Comparison of ENCODE assay signal across 16 mouse cellular contexts in the genomic region with DNA sequence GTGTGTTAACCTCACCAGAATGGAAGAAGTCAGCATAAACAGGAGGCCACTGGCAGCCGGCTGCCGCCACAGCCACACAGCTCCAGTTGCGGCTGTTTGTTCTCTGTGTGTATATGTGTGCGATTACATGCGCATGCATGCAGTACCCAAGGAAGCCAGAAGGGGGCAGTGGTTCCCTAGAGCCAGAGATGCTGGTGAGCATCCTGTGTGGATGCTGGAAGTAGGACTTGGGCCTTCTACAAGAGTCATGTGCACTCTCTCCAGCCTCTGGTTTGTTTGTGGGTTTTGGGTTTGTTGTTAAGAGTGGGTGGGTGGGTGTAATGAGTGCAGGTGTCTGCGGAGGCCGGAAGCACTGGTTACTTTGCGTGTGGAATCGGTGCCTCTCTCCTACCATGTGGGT. TPM values are rescaled to one million over a fixed set of nuclear protein-coding genes. Genes with fewer than 3 reads are reported as not detected.
DNase-seq lines count a peak whose midpoint lies in the region; ATAC-seq and TF ChIP-seq lines count a peak whose summit lies in the region.
"Had no signal": no experiment of that assay in that cellular context is flagged by ENCODE, and none has a peak within 500 bp of the region (broad histone marks: within the 10 kb centered on the region; RNA-seq: fewer than 3 reads in every experiment).

No protein-coding gene starts in this region.

- no peak for ATAC-seq in liver, embryonic 12.5 days
- ATAC-seq in kidney, embryonic 16.5 days (ENCODE audit: low FRiP score, low TSS enrichment), result no peak

- no peak overlapping the region for H3K4me3 ChIP-seq in liver, adult 2 months (ENCODE audit: insufficient read depth, low read depth, low read length)
- no peak overlapping the region for H3K4me3 ChIP-seq in liver, embryonic 12.5 days
- H3K4me3 ChIP-seq in bone marrow, adult 2 months (replicated peaks; ENCODE audit: control insufficient read depth, low read depth, low read length), result peak overlapping the region; percentile 14
- H3K4me3 ChIP-seq in kidney, embryonic 16.5 days (ENCODE audit: low read length), result no peak overlapping the region
- H3K4me3 ChIP-seq: midbrain, embryonic 12.5 days; neural tube, embryonic 13.5 days had no signal

- H3K9me3 ChIP-seq in liver, embryonic 12.5 days (replicated peaks), result no peaks in the 10 kb centered on the region
- H3K9me3 ChIP-seq in kidney, embryonic 16.5 days (ENCODE audit: low read length), result peaks cover 7% of the 10 kb centered on the region; the same call in 1 of the 2 replicates
- H3K9me3 ChIP-seq: midbrain, embryonic 12.5 days; neural tube, embryonic 13.5 days had no signal

- no peaks in the 10 kb centered on the region for H3K27me3 ChIP-seq in liver, adult 2 months (ENCODE audit: control insufficient read depth, insufficient read depth, low read length)
- H3K27me3 ChIP-seq in liver, embryonic 12.5 days (replicated peaks), result no peaks in the 10 kb centered on the region
- H3K27me3 ChIP-seq in kidney, embryonic 16.5 days (ENCODE audit: insufficient read depth, low read length), result no peaks in the 10 kb centered on the region
- H3K27me3 ChIP-seq: midbrain, embryonic 12.5 days; neural tube, embryonic 13.5 days had no signal

- peaks cover 3% of the 10 kb centered on the region; the same call in 1 of the 2 replicates for H3K79me2 ChIP-seq in liver, adult 2 months (ENCODE audit: control insufficient read depth, insufficient read depth, low read length)

- no peak for TF ChIP-seq POLR2A in liver, adult 2 months (IDR thresholded peaks at IDR 0.05; ENCODE audit: extremely low read depth, insufficient read depth, low read length)
- TF ChIP-seq POLR2A in bone marrow, adult 2 months (IDR thresholded peaks at IDR 0.05; ENCODE audit: borderline replicate concordance, control insufficient read depth, low read depth, low read length), result no peak

- no peaks in the 10 kb centered on the region for H3K36me3 ChIP-seq in liver, adult 2 months (ENCODE audit: control insufficient read depth, insufficient read depth, low read length)
- peaks cover 70% of the 10 kb centered on the region for H3K36me3 ChIP-seq in liver, embryonic 12.5 days
- H3K36me3 ChIP-seq in kidney, embryonic 16.5 days (ENCODE audit: insufficient read depth, low read length), result peaks cover 40% of the 10 kb centered on the region

- 98% methylated on average over 9 of the region's 9 CpGs for whole genome bisulfite sequencing in liver, adult 2 months
- 95% methylated on average over 9 of the region's 9 CpGs for WGBS in liver, embryonic 12.5 days (ENCODE audit: insufficient replicate concordance)
- 88% methylated on average over 9 of the region's 9 CpGs for WGBS in bone marrow, adult 2 months
- 97% methylated on average over 9 of the region's 9 CpGs for WGBS in kidney, embryonic 16.5 days

- no peak overlapping the region for H3K4me2 ChIP-seq in liver, embryonic 12.5 days
- H3K4me2 ChIP-seq in kidney, embryonic 16.5 days (replicated peaks; ENCODE audit: low read depth, low read length), result no peak overlapping the region
- H3K4me2 ChIP-seq: midbrain, embryonic 12.5 days; neural tube, embryonic 13.5 days had no signal

- peak; percentile 23 to 63 for DNase-seq in cerebellum, postnatal 14 days
- DNase-seq in cerebellum, postnatal 4 days (ENCODE audit: low spot score in 2 of 2), result no peak
- DNase-seq in liver, adult 2 months (ENCODE audit: extremely low read depth, low read depth, low spot score), result no peak
- peak; percentile 46 for DNase-seq in CD4-positive helper T cell, adult 2 months (ENCODE audit: low read depth, low spot score)
- no peak for DNase-seq in gastrocnemius, postnatal 25 days
- DNase-seq: gastrocnemius, postnatal 14 days; heart, postnatal 10 days; kidney, adult 18-20 months; right cerebral cortex, postnatal 25 days had no signal

- peak; percentile 51 for TF ChIP-seq CTCF in liver, adult 2 months (IDR thresholded peaks at IDR 0.05; ENCODE audit: low read depth, low read length)
- peak; percentile 55 for TF ChIP-seq CTCF in bone marrow, adult 2 months (IDR thresholded peaks at IDR 0.05; ENCODE audit: control insufficient read depth, insufficient read depth, low read length)

- peaks cover 4% of the 10 kb centered on the region; the same call in 1 of the 2 replicates for H3K4me1 ChIP-seq in liver, adult 2 months (ENCODE audit: control insufficient read depth, insufficient read depth, low read length)
- peaks cover 68% of the 10 kb centered on the region for H3K4me1 ChIP-seq in liver, embryonic 12.5 days
- H3K4me1 ChIP-seq in bone marrow, adult 2 months (ENCODE audit: control insufficient read depth, insufficient read depth, low read length), result peaks cover 5% of the 10 kb centered on the region; the same call in 1 of the 2 replicates
- H3K4me1 ChIP-seq in kidney, embryonic 16.5 days (ENCODE audit: insufficient read depth, low read length), result peaks cover 11% of the 10 kb centered on the region

- H3K27ac ChIP-seq in liver, adult 2 months (replicated peaks; ENCODE audit: insufficient read depth, low read depth, low read length), result no peak overlapping the region
- no peak overlapping the region for H3K27ac ChIP-seq in liver, embryonic 12.5 days
- peak overlapping the region; percentile 76 for H3K27ac ChIP-seq in bone marrow, adult 2 months (ENCODE audit: control insufficient read depth, insufficient read depth, low read depth, low read length, poor library complexity)
- H3K27ac ChIP-seq in kidney, embryonic 16.5 days (ENCODE audit: low read length), result no peak overlapping the region
- H3K27ac ChIP-seq: midbrain, embryonic 12.5 days; neural tube, embryonic 13.5 days had no signal

- no peak overlapping the region for H3K9ac ChIP-seq in liver, adult 2 months (ENCODE audit: low read depth, low read length)
- H3K9ac ChIP-seq in liver, embryonic 12.5 days, result no peak overlapping the region
- H3K9ac ChIP-seq in kidney, embryonic 16.5 days (replicated peaks; ENCODE audit: low read length), result no peak overlapping the region
- H3K9ac ChIP-seq: midbrain, embryonic 12.5 days; neural tube, embryonic 13.5 days had no signal

RNA-seq across cellular contexts. Expression of a gene that starts 3.4 kb away (rescaled TPM):
- 3.7 and 5.0 TPM in 2 replicates for total RNA-seq in liver, adult 2 months (2014; rRNA removed)
- 11.7 and 17.8 TPM in 2 replicates for polyA plus RNA-seq in liver, adult 2 months (2012; rRNA removed)
- polyA plus RNA-seq in liver, embryonic 12.5 days (2016; fragmentation: Nextera tagmentation; extraction: Ambion mirVana), result 22.9 and 23.5 TPM in 2 replicates
- 32.3 and 59.7 TPM in 2 replicates for polyA plus RNA-seq in bone marrow, adult 2 months (2011; ENCODE audit: insufficient read depth, insufficient read length, low replicate concordance, missing spikeins)
- polyA plus RNA-seq in kidney, embryonic 16.5 days (2015; fragmentation: Nextera tagmentation; extraction: Ambion mirVana), result 28.3 and 31.9 TPM in 2 replicates
- 10 to 100 TPM in 1 of 2 experiments, 1 to 10 TPM in 1; 8.2 to 11.0 TPM for total RNA-seq in gastrocnemius, postnatal 25 days (2021)

RNA-seq across cellular contexts. Expression of a gene that starts 32.8 kb away (rescaled TPM):
- 0.20 and 0.83 TPM in 2 replicates for total RNA-seq in liver, adult 2 months (2014; rRNA removed)
- polyA plus RNA-seq in liver, adult 2 months (2012; rRNA removed), result 0.55 and 0.66 TPM in 2 replicates
- polyA plus RNA-seq in liver, embryonic 12.5 days (2016; fragmentation: Nextera tagmentation; extraction: Ambion mirVana), result 159 and 161 TPM in 2 replicates
- polyA plus RNA-seq in bone marrow, adult 2 months (2011; ENCODE audit: insufficient read depth, insufficient read length, low replicate concordance, missing spikeins), result 118 and 180 TPM in 2 replicates
- 4.4 and 4.9 TPM in 2 replicates for polyA plus RNA-seq in kidney, embryonic 16.5 days (2015; fragmentation: Nextera tagmentation; extraction: Ambion mirVana)
- total RNA-seq in gastrocnemius, postnatal 25 days (2021), result under 1 TPM; 0.13 to 0.70 TPM

RNA-seq across cellular contexts. Expression of a gene that starts 49.2 kb away (rescaled TPM):
- not detected in 2 replicates for total RNA-seq in liver, adult 2 months (2014; rRNA removed)
- 0.20 TPM in 1 of 2 replicates, not detected in the other for polyA plus RNA-seq in liver, adult 2 months (2012; rRNA removed)
- polyA plus RNA-seq in liver, embryonic 12.5 days (2016; fragmentation: Nextera tagmentation; extraction: Ambion mirVana), result not detected in 2 replicates
- not detected in 2 replicates for polyA plus RNA-seq in bone marrow, adult 2 months (2011; ENCODE audit: insufficient read depth, insufficient read length, low replicate concordance, missing spikeins)
- not detected in 2 replicates for polyA plus RNA-seq in kidney, embryonic 16.5 days (2015; fragmentation: Nextera tagmentation; extraction: Ambion mirVana)
- total RNA-seq in gastrocnemius, postnatal 25 days (2021), result not detected
- total RNA-seq: adrenal gland, adult 18-20 months; heart, postnatal 10 days had no signal
- polyA plus RNA-seq: liver, embryonic 16.5 days; midbrain, embryonic 12.5 days; neural tube, embryonic 13.5 days had no signal

RNA-seq across cellular contexts. Expression of a gene that starts 53.9 kb away (rescaled TPM):
- not detected in 2 replicates for total RNA-seq in liver, adult 2 months (2014; rRNA removed)
- not detected in 2 replicates for polyA plus RNA-seq in liver, adult 2 months (2012; rRNA removed)
- polyA plus RNA-seq in liver, embryonic 12.5 days (2016; fragmentation: Nextera tagmentation; extraction: Ambion mirVana), result not detected in 2 replicates
- not detected in 2 replicates for polyA plus RNA-seq in bone marrow, adult 2 months (2011; ENCODE audit: insufficient read depth, insufficient read length, low replicate concordance, missing spikeins)
- polyA plus RNA-seq in kidney, embryonic 16.5 days (2015; fragmentation: Nextera tagmentation; extraction: Ambion mirVana), result not detected in 2 replicates
- not detected for total RNA-seq in gastrocnemius, postnatal 25 days (2021)
- total RNA-seq: adrenal gland, adult 18-20 months; gastrocnemius, postnatal 14 days; heart, postnatal 10 days had no signal
- polyA plus RNA-seq: liver, embryonic 16.5 days; midbrain, embryonic 12.5 days; neural tube, embryonic 13.5 days had no signal

RNA-seq across cellular contexts. Expression of a gene that starts 59.4 kb away (rescaled TPM):
- total RNA-seq in liver, adult 2 months (2014; rRNA removed), result 0.18 and 1.1 TPM in 2 replicates
- polyA plus RNA-seq in liver, adult 2 months (2012; rRNA removed), result 0.22 and 0.97 TPM in 2 replicates
- polyA plus RNA-seq in liver, embryonic 12.5 days (2016; fragmentation: Nextera tagmentation; extraction: Ambion mirVana), result 2.6 and 2.8 TPM in 2 replicates
- polyA plus RNA-seq in bone marrow, adult 2 months (2011; ENCODE audit: insufficient read depth, insufficient read length, low replicate concordance, missing spikeins), result 31.6 and 85.4 TPM in 2 replicates
- 16.3 and 18.5 TPM in 2 replicates for polyA plus RNA-seq in kidney, embryonic 16.5 days (2015; fragmentation: Nextera tagmentation; extraction: Ambion mirVana)
- total RNA-seq in gastrocnemius, postnatal 25 days (2021), result under 1 TPM in 1 of 2 experiments, not detected in 1; 0.75 TPM

Comparison
In these comparisons a context has a peak if more than half of its experiments do, and no peak if none do; other contexts are left out.
1. DNase-seq: peak in cerebellum, postnatal 14 days (2 of 2) and CD4-positive helper T cell, adult 2 months (single experiment); none in cerebellum, postnatal 4 days (0 of 2), liver, adult 2 months (single experiment) and gastrocnemius, postnatal 25 days (single experiment).
2. RNA of a gene that starts 32.8 kb away (polyA plus RNA-seq): 118 to 180 TPM in bone marrow, adult 2 months and 159 to 161 TPM in liver, embryonic 12.5 days; 4.4 to 4.9 TPM in kidney, embryonic 16.5 days and 0.55 to 0.66 TPM in liver, adult 2 months; every median in the first group is over 10 times any median in the second.